Mouse (Mus musculus): ENCODE measurements around the gene Cpne5. TPM values are rescaled to one million over a fixed set of nuclear protein-coding genes. Genes with fewer than 3 reads are reported as not detected.

Cpne5 gene
- polyA plus RNA-seq (2012; rRNA removed; ENCODE audit: low replicate concordance): 0.51 and 1.1 TPM in 2 replicates

DNA sequence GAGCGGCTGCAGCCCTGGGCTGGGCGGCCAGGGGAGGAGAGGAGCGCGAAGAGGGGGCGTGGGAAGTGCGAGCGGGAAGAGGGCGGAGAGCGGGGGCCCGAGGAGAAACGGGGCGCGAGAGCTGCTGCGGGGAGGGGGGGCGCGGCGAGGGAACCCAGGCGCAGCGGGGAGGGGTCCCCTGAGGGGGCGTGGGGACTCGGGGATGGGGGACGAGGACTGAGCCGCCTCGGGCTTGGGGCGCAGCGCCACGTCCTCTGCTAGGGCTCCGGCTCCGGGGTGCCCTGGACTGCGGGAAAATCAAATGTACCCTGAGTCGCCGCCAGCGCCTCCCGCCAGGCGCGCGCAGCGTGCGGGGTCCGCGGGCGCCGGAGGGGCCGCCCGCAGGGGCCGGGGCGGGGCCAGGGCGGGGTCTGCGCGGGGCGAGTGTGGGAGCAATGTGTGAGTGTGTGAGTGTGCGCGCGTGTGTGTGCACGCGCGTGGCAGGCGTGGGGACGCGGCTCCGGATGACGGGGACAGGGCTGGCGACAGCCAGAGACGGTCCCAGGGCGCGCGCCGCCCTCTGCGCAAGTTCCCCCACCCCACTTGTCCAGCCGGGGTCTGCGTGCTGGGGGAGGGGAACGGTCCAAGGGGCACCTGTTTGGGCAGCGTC is at the start of gene Cpne5:
Gene Cpne5, minus strand, starts transcription at position 396 of the 649 bp plus-strand sequence.

DNA sequence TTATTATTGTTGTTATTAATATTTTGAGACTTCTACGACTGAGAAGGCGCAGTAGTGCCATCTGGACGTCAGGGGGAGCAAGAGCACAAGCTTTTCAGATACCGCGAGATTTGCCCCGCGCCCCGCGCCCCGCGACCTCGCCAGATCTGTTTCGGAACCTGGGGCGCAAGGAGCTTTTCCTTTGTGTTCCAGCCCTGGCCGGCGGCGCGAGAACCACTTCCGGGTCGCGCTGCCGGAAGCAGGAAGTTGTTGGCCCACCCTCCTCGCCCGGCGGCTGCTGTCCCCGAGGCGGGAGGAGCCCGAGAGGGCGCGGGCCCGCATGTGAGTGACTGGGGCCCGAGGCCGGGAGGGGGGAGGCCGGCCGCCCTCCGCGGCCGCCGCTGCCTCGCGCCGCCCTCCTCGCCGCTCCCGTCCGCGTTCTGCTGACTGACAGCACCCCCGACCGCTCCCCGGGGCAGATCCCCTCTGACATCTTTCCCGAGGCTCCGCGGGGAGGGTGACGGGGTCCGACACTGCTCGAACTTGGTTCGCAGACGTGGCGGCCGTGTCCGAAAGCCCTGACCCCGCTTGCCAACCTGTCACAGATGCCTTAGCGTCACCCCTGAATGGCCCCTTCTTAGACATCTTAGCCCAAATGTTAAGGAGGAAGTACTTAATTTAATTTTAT is 30.8 kb upstream of the Cpne5 start, which contains the start of gene BC004004:
Gene BC004004, plus strand, starts transcription at position 107 of the 667 bp plus-strand sequence.

DNA sequence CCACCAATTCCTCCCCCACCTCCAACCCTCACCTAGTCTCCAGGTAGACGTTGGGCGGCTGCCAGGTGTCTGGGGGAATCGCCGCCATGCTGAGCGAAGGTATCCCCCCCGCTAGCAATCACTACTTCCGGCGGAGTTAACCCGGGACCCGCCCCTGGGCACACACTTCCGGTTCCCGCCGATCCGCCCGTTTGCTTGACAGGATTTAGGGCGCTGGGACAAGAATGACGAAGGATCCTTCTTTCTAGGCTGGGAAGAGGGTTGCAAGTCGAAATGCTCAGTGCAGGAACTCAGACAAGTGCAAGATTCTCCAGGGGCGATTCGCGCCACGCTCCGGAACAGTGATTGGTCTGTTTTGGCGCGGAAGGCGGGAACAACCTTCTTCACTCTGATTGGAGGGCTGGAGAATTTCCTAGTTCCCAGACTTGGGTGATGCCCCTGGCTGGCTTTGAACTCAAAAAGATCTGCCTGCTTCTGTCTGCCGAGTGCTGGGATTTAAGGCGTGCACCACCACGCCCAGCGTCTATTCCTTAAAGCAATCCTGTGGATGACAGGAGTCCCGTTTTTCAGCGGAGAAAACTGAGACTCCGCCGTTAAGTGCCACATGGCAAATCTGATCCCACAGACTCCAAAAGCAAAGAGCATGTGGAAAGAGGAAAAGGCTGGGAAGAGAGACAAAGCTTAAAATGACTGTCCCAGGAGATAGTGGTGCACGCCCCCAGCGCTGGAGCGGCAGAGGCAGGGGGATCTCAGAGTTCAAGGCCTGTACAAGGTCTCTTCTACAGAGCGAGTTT is 26.1 kb upstream of the Cpne5 start, which contains the start of gene Ppil1:
Gene Ppil1, minus strand, starts transcription at position 347 of the 794 bp plus-strand sequence.

DNA sequence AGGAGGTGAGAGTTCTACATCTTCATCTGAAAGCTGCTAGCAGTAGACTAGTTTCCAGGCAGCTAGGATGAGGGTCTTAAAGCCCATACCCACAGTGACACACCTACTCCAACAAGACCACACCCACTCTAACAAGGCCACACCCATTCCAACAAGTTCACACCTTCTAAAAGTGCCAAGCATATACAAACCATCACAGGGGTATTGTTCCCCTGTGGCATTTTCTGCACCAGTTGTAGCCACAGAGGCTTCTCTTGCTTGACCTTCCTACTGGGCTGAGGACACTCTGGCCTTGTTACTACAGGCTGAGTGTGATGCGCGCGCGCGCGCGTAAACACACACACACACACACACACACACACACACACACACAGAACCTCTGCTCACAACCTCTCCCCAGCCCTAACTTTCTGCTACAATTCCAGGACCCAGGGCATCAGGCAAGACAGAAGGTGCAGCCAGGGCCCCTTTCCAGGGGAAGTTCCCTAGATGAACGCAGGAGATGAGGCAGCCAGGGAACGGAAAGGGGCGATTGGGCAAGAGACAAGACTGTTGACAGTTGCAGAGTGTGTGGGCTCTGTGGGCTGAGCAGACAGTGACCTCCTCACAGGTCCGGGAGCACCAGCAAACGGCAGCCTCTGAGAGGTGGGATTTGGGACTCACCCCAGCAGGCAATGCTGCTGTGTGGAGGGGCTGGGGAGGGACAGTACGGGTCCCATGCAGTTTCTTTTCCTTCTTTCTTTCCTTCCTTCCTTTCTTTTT is 124.2 kb downstream of the Cpne5 start, which contains the start of gene Rab44:
Gene Rab44, plus strand, starts transcription at position 555 of the 762 bp plus-strand sequence.

Other genes with a start within 250 kb of the Cpne5 start
- gene Stk38, start 230.2 kb downstream of the Cpne5 start, polyA plus RNA-seq (2012; rRNA removed; ENCODE audit: low replicate concordance): 144 and 172 TPM in 2 replicates
- gene Srsf3, start 205.5 kb downstream of the Cpne5 start, polyA plus RNA-seq (2012; rRNA removed; ENCODE audit: low replicate concordance): 54.2 and 156 TPM in 2 replicates
- 102 and 238 TPM in 2 replicates for gene Cdkn1a, start 147.2 kb downstream of the Cpne5 start, polyA plus RNA-seq (2012; rRNA removed; ENCODE audit: low replicate concordance)
- 0.39 and 0.45 TPM in 2 replicates for gene Rab44, start 124.0 kb downstream of the Cpne5 start, polyA plus RNA-seq (2012; rRNA removed; ENCODE audit: low replicate concordance)
- 22.4 and 27.2 TPM in 2 replicates for gene Ppil1, start 26.0 kb upstream of the Cpne5 start, polyA plus RNA-seq (2012; rRNA removed; ENCODE audit: low replicate concordance)
- gene BC004004, start 30.6 kb upstream of the Cpne5 start, polyA plus RNA-seq (2012; rRNA removed; ENCODE audit: low replicate concordance): 35.7 and 53.2 TPM in 2 replicates
- gene Pi16, start 79.5 kb upstream of the Cpne5 start, polyA plus RNA-seq (2012; rRNA removed; ENCODE audit: low replicate concordance): 1.0 and 2.4 TPM in 2 replicates
- 165 and 261 TPM in 2 replicates for gene Mtch1, start 109.8 kb upstream of the Cpne5 start, polyA plus RNA-seq (2012; rRNA removed; ENCODE audit: low replicate concordance)
- gene Fgd2, start 122.7 kb upstream of the Cpne5 start, polyA plus RNA-seq (2012; rRNA removed; ENCODE audit: low replicate concordance): 12.8 and 22.0 TPM in 2 replicates

Measured in duodenum, adult 2 months (tissue).